Mouse (Mus musculus): ENCODE results near the gene Pitpnm2.
"Not testable (repeated sequence)": the region's sequence is repeated elsewhere in the genome, so short reads cannot be mapped to it uniquely, and the experiment has no call there.

The Pitpnm2 gene

GRCm38 (mm10) chr5:124221037-124221735 lies 28.4 kb downstream of the Pitpnm2 start:
- DNase-seq (ENCODE audit: low spot score in 2 of 2), result peak; percentile 91 to 94

GRCm38 (mm10) chr5:124220551-124220950 lies 29.0 kb downstream of the Pitpnm2 start:
- DNase-seq (ENCODE audit: low spot score in 2 of 2), result no peak

GRCm38 (mm10) chr5:124219431-124219830 lies 30.1 kb downstream of the Pitpnm2 start:
- DNase-seq (ENCODE audit: low spot score in 2 of 2), result no peak

- DNase-seq (ENCODE audit: low spot score in 2 of 2), result no peak
These were observed 30.6 kb downstream of the Pitpnm2 start for GRCm38 (mm10) chr5:124218986-124219385.

DNA sequence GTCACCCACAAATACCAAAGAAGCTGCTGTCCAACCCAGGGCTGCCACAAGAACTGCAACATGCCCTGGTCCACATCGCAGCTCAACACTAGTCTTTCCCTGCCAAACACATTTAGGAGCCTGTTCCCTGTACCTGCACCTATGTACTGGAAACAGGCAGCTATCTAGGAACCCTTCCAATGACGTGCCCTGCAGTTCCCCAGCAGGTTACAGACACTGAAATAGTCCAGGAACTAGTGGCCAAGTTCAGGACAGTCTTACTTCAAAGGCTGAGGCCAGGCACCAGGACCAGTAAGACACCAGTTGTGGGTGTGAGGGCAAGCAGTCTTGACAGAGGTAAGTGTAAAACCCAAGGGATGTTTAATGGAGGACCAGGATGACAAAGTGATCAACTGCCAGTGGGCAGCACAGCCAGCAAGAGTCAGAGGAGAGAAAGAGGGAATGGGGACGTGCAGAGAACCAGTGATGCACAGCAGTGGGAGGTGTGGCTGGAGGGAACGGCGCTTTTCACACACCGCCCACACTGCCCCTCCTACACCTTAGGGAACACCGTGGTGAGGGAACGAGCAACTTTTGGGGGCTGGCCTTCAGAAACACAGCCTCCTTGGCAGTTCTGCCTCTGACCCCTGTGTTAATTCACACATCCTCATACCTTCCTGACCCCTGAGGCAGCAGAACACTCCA lies 31.9 kb downstream of the Pitpnm2 start:
- peak in 1 of 2 experiments; percentile 89 for DNase-seq (ENCODE audit: low spot score in 2 of 2)

DNA sequence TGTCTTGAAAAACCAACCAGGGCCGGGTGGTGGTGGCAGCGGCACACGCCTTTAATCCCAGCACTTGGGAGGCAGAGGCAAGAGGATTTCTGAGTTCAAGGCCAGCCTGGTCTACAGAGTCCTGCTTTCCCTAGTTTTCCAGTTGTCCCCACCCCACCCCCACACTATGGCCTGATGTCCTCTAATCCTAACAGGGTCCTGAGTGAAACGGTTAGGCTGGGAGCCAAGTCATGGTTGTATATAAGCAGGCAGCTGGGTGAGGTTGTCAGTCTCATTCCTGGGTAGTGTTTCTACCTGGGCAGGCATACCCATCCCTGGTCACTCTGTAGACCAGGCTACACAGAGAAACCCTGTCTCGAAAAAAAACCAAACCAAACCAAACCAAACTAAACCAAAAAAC lies 32.5 kb downstream of the Pitpnm2 start:
- DNase-seq (ENCODE audit: low spot score in 2 of 2), result not testable (repeated sequence)

- no peak for DNase-seq (ENCODE audit: low spot score in 2 of 2)
These were observed 33.2 kb downstream of the Pitpnm2 start for GRCm38 (mm10) chr5:124216403-124216802.

GRCm38 (mm10) chr5:124215647-124216046 lies 33.9 kb downstream of the Pitpnm2 start:
- no peak for DNase-seq (ENCODE audit: low spot score in 2 of 2)

- no peak for DNase-seq (ENCODE audit: low spot score in 2 of 2)
These were observed 34.9 kb downstream of the Pitpnm2 start for GRCm38 (mm10) chr5:124214516-124215145.

GRCm38 (mm10) chr5:124213588-124214469 lies 35.7 kb downstream of the Pitpnm2 start:
- no peak for DNase-seq (ENCODE audit: low spot score in 2 of 2)

- no peak for DNase-seq (ENCODE audit: low spot score in 2 of 2)
These were observed 37.9 kb downstream of the Pitpnm2 start for GRCm38 (mm10) chr5:124211669-124212068.

- DNase-seq (ENCODE audit: low spot score in 2 of 2), result no peak
These were observed 38.3 kb downstream of the Pitpnm2 start for GRCm38 (mm10) chr5:124211234-124211633.

DNA sequence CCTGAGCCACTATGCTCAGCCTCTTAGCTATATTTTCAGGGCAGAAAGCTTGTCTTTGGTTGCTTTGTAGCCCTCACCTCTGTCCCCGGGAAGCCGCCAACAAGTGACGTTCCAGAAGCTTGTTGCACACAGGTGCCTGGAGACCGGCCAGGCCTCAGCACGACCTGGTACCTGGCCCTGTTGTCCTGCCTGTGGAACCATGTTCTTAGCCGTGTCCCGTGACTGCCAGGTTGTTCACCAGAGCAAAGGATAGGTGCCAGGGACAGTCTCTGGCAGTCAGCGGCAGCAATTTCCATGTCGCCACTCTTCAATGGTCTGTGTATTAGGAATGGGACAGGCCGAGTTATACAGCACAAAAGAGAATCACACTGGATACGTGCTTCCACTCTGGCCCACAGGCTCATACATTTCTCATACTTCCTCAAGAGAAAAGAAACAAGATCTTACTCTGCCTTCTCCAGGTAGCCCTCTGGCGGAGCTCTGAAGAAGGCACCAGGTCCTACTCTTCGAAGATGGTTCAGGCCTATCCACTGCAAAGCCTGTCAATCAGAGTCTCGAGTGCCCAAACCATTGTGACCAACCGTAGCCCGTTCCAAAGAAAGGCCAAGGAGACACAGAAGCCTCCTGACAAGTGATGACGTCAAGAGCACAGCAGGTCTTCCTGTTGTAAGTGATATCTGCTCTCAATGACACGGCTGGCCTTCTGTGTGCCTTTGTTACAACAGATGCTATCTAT lies 39.1 kb downstream of the Pitpnm2 start:
- no peak for DNase-seq (ENCODE audit: low spot score in 2 of 2)

DNA sequence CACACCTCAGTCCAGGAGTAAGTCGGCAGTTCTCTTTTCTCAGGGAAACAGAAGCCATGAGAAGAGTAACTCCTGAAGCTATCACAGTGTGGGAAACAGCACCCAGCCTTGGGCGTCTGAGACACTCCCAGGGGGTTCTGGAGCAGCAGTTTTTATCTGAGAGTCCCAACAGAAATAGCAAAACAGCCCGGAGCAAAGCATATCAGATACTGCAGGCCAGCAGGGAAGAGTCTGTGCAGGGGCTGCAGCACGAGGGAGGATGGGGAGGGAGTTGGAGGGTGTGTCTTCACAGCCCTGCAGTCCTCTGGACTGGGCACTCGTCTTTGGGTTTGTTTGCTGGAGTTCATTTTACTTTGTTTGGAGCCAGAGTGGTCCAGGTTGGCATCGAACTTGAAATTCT lies 39.7 kb downstream of the Pitpnm2 start:
- no peak for DNase-seq (ENCODE audit: low spot score in 2 of 2)

DNA sequence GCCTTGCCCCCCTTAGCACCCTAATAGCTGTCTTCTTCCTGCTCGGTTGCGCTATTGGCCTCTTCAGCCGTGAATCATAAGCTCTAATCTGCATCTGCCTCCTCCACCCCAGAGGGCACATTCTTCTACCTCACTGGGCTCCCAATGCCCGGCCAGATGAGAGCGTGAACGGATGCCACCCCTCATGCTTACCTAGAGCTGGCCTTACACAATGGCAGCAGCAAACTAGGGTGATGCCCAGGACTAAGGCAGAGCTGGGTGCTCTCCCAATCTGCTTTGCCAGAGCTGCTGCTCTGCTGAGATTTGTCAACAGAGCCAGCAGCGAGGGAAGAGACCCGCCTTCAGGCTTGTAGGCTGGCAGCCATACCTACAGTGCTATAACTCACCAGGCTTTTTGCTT lies 41.5 kb downstream of the Pitpnm2 start:
- no peak for DNase-seq (ENCODE audit: low spot score in 2 of 2)

- no peak for DNase-seq (ENCODE audit: low spot score in 2 of 2)
These were observed 43.0 kb downstream of the Pitpnm2 start for GRCm38 (mm10) chr5:124206481-124207038.

- no peak for DNase-seq (ENCODE audit: low spot score in 2 of 2)
These were observed 43.7 kb downstream of the Pitpnm2 start for GRCm38 (mm10) chr5:124205809-124206380.

- no peak for DNase-seq (ENCODE audit: low spot score in 2 of 2)
These were observed 44.3 kb downstream of the Pitpnm2 start for GRCm38 (mm10) chr5:124205211-124205610.

- DNase-seq (ENCODE audit: low spot score in 2 of 2), result no peak
These were observed 45.3 kb downstream of the Pitpnm2 start for GRCm38 (mm10) chr5:124204127-124204794.

DNA sequence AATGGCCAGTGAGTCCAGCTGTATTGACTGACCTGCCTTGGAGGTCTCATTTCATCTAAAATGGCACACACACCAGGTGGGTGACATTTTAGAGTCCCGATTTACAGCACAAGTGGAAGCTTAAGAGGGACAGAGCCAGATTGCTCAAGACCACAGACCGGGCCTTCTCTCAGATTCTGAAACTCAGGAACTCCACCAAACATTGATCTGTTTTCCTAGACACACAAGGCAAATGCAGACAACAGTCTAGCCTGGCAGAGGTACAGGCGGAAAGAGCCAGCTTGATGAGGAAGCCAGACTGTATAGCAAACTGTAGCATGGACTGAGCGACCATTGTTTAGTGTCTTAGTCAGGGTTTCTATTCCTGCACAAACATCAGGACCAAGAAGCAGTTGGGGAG lies 46.3 kb downstream of the Pitpnm2 start:
- no peak for DNase-seq (ENCODE audit: low spot score in 2 of 2)
